8 mouse cellular contexts compared by ENCODE assay signal in the genomic region with DNA sequence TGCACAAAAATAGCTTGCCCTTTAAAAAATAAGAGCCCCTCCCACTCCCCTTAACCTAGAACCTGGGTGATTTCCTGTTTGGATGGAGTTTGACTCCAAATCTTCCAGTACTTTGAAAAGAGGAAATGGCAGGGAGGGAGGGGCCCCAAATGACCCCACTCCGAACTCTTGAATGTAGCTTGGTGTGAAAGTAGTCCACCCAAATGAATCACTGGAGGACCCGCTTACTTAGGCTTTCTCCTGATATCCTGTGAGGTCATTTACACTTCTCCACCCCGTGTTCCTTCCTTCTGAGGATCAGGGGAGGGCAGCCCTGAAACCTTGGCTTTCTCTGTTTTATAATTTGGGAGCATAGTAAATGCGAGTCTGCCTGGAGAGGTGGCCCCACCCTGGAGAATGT. TPM values are rescaled to one million over a fixed set of nuclear protein-coding genes. Genes with fewer than 3 reads are reported as not detected.
DNase-seq lines count a peak whose midpoint lies in the region; ATAC-seq lines count a peak whose summit lies in the region.

No protein-coding gene starts in this region.

- 66% methylated on average over 4 of the region's 4 CpGs for WGBS in hindbrain, embryonic 13.5 days
- WGBS in hindbrain, embryonic 11.5 days = 63% methylated on average over 4 of the region's 4 CpGs
- 76% methylated on average over 4 of the region's 4 CpGs for WGBS in forebrain, embryonic 13.5 days

- no peak overlapping the region for H3K4me3 ChIP-seq in hindbrain, embryonic 13.5 days
- H3K4me3 ChIP-seq in hindbrain, embryonic 11.5 days (ENCODE audit: low read depth, low read length) = no peak overlapping the region
- H3K4me3 ChIP-seq in forebrain, embryonic 13.5 days = no peak overlapping the region

- peaks cover 20% of the 10 kb centered on the region for H3K4me1 ChIP-seq in hindbrain, embryonic 13.5 days (replicated peaks)
- peaks cover 5% of the 10 kb centered on the region for H3K4me1 ChIP-seq in hindbrain, embryonic 11.5 days (replicated peaks; ENCODE audit: control insufficient read depth, insufficient read depth, low read length)
- peaks cover 27% of the 10 kb centered on the region for H3K4me1 ChIP-seq in forebrain, embryonic 13.5 days

- H3K27me3 ChIP-seq in hindbrain, embryonic 13.5 days = peaks cover 34% of the 10 kb centered on the region
- peaks cover 12% of the 10 kb centered on the region for H3K27me3 ChIP-seq in hindbrain, embryonic 11.5 days (ENCODE audit: control insufficient read depth, insufficient read depth, low read length)
- peaks cover 21% of the 10 kb centered on the region for H3K27me3 ChIP-seq in forebrain, embryonic 13.5 days

- no peak overlapping the region for H3K27ac ChIP-seq in hindbrain, embryonic 13.5 days
- H3K27ac ChIP-seq in hindbrain, embryonic 11.5 days (ENCODE audit: low read depth, low read length) = no peak overlapping the region
- no peak overlapping the region for H3K27ac ChIP-seq in forebrain, embryonic 13.5 days

- H3K4me2 ChIP-seq in hindbrain, embryonic 13.5 days = peak overlapping the region; percentile 96; the same call in 1 of the 2 replicates
- no peak overlapping the region for H3K4me2 ChIP-seq in hindbrain, embryonic 11.5 days (replicated peaks; ENCODE audit: low read depth, low read length)
- peak overlapping the region; percentile 97 for H3K4me2 ChIP-seq in forebrain, embryonic 13.5 days

- no peaks in the 10 kb centered on the region for H3K36me3 ChIP-seq in hindbrain, embryonic 13.5 days
- no peaks in the 10 kb centered on the region for H3K36me3 ChIP-seq in hindbrain, embryonic 11.5 days (ENCODE audit: control insufficient read depth, insufficient read depth, low read length)
- no peaks in the 10 kb centered on the region for H3K36me3 ChIP-seq in forebrain, embryonic 13.5 days (ENCODE audit: poor library complexity, severe bottlenecking)

- H3K9me3 ChIP-seq in hindbrain, embryonic 13.5 days = no peaks in the 10 kb centered on the region
- no peaks in the 10 kb centered on the region for H3K9me3 ChIP-seq in hindbrain, embryonic 11.5 days (ENCODE audit: control insufficient read depth, low read length)
- H3K9me3 ChIP-seq in forebrain, embryonic 13.5 days (replicated peaks) = no peaks in the 10 kb centered on the region

- DNase-seq in hindbrain, embryonic 11.5 days (ENCODE audit: low spot score) = no peak
- peak; percentile 64 for DNase-seq in kidney, adult 18-20 months
- peak; percentile 65 for DNase-seq in lung, postnatal 36 days
- no peak for DNase-seq in ovary, adult 18-20 months (ENCODE audit: low spot score)
- DNase-seq in cerebellum, adult 9-10 months = no peak
- no peak for DNase-seq in left cerebral cortex, adult 8-10 months (ENCODE audit: low spot score in 2 of 2)

- no peak for ATAC-seq in hindbrain, embryonic 13.5 days (ENCODE audit: low FRiP score)
- no peak for ATAC-seq in hindbrain, embryonic 11.5 days (ENCODE audit: low FRiP score)
- no peak for ATAC-seq in forebrain, embryonic 13.5 days

- H3K9ac ChIP-seq in hindbrain, embryonic 13.5 days = peak overlapping the region; percentile 69; the same call in 1 of the 2 replicates
- H3K9ac ChIP-seq in hindbrain, embryonic 11.5 days (ENCODE audit: low read depth, low read length) = no peak overlapping the region
- H3K9ac ChIP-seq in forebrain, embryonic 13.5 days = no peak overlapping the region

RNA-seq across cellular contexts. Expression of a gene that starts 0.6 kb away (rescaled TPM):
- 2.4 and 4.0 TPM in 2 replicates for polyA plus RNA-seq in hindbrain, embryonic 13.5 days (2015; fragmentation: Nextera tagmentation; extraction: Ambion mirVana)
- 1.9 and 3.0 TPM in 2 replicates for polyA plus RNA-seq in hindbrain, embryonic 11.5 days (2014; fragmentation: Nextera tagmentation; extraction: Ambion mirVana)
- polyA plus RNA-seq in forebrain, embryonic 13.5 days (2015; fragmentation: Nextera tagmentation; extraction: Ambion mirVana) = 1.1 and 1.8 TPM in 2 replicates
- 10 to 100 TPM; 11.1 to 12.6 (median 12.1) TPM for total RNA-seq in left cerebral cortex, adult 8-10 months (2022)

Comparison
In these comparisons a context has a peak if more than half of its experiments do, and no peak if none do; other contexts are left out.
1. DNase-seq: peak in kidney, adult 18-20 months (single experiment) and lung, postnatal 36 days (single experiment); none in hindbrain, embryonic 11.5 days (single experiment), ovary, adult 18-20 months (single experiment), cerebellum, adult 9-10 months (single experiment) and left cerebral cortex, adult 8-10 months (0 of 2).